Mouse (Mus musculus) frontal cortex, postnatal 36 days (tissue): ENCODE measurements around the gene Gatad2a.
"Not testable (repeated sequence)": the region's sequence is repeated elsewhere in the genome, so short reads cannot be mapped to it uniquely, and the experiment has no call there.

Experiments
- DNase-seq, 2 experiments: peaks; one replicate each; pipeline ENCODE4 v3.0.0; 2022; ENCODE audit warnings: low spot score in 2 of 2

Gene Gatad2a

GRCm38 (mm10) chr8:69995776-69996588 lies at the start of gene Gatad2a:
Gene Gatad2a (minus strand): TSS chr8:69996384.
- DNase-seq: peak; percentile 100

GRCm38 (mm10) chr8:70043996-70044395 lies 47.8 kb upstream of the Gatad2a start:
- no peak for DNase-seq

GRCm38 (mm10) chr8:70042583-70043455 lies 46.6 kb upstream of the Gatad2a start, which contains the start of the genes Mau2 and Sugp1:
Gene Mau2 (minus strand): TSS chr8:70042734.
Gene Sugp1 (plus strand): TSS chr8:70042813.
- DNase-seq: peak; percentile 95 to 96

- DNase-seq: no peak
Measured at GRCm38 (mm10) chr8:70041885-70042546, 45.8 kb upstream of the Gatad2a start.

GRCm38 (mm10) chr8:70037994-70038393 lies 41.8 kb upstream of the Gatad2a start:
- DNase-seq: no peak

GRCm38 (mm10) chr8:70030255-70030654 lies 34.1 kb upstream of the Gatad2a start:
- no peak for DNase-seq

GRCm38 (mm10) chr8:70026151-70026550 lies 30.0 kb upstream of the Gatad2a start:
- no peak for DNase-seq

- DNase-seq: no peak
Measured at GRCm38 (mm10) chr8:70023596-70023995, 27.4 kb upstream of the Gatad2a start.

GRCm38 (mm10) chr8:70015017-70015416 lies 18.8 kb upstream of the Gatad2a start:
- DNase-seq: no peak

GRCm38 (mm10) chr8:70012763-70013162 lies 16.6 kb upstream of the Gatad2a start:
- no peak for DNase-seq

- no peak for DNase-seq
Measured at GRCm38 (mm10) chr8:70012350-70012749, 16.2 kb upstream of the Gatad2a start.

GRCm38 (mm10) chr8:70010796-70011195 lies 14.6 kb upstream of the Gatad2a start:
- DNase-seq: not testable (repeated sequence)

GRCm38 (mm10) chr8:70005178-70005577 lies 9.0 kb upstream of the Gatad2a start:
- no peak for DNase-seq

- DNase-seq: no peak
Measured at GRCm38 (mm10) chr8:70004345-70004744, 8.2 kb upstream of the Gatad2a start.

GRCm38 (mm10) chr8:70003204-70003657 lies 7.0 kb upstream of the Gatad2a start:
- no peak for DNase-seq

- not testable (repeated sequence) for DNase-seq
Measured at GRCm38 (mm10) chr8:70001892-70002191, 5.7 kb upstream of the Gatad2a start.

- DNase-seq: peak in 1 of 2 experiments; percentile 28
Measured at GRCm38 (mm10) chr8:70001176-70001891, 5.2 kb upstream of the Gatad2a start.

- no peak for DNase-seq
Measured at GRCm38 (mm10) chr8:70000226-70000625, 4.0 kb upstream of the Gatad2a start.

- DNase-seq: no peak
Measured at GRCm38 (mm10) chr8:69999236-69999635, 3.1 kb upstream of the Gatad2a start.

- no peak for DNase-seq
Measured at GRCm38 (mm10) chr8:69998706-69999105, 2.5 kb upstream of the Gatad2a start.

- no peak for DNase-seq
Measured at GRCm38 (mm10) chr8:69996589-69997285, 553 bp upstream of the Gatad2a start.
